Mouse (Mus musculus): ENCODE data around the gene 2610021A01Rik.
A peak's percentile ranks its signal among the peaks of the same experiment; 100 is the strongest.
"Not testable (repeated sequence)": the region's sequence is repeated elsewhere in the genome, so short reads cannot be mapped to it uniquely, and the experiment has no call there.

Gene 2610021A01Rik

GRCm38 (mm10) chr7:41599034-41599813, at the start of gene 2610021A01Rik:
2610021A01Rik (plus strand) TSS chr7:41599230.
- peak; percentile 80 for DNase-seq (ENCODE audit: low spot score)

DNA sequence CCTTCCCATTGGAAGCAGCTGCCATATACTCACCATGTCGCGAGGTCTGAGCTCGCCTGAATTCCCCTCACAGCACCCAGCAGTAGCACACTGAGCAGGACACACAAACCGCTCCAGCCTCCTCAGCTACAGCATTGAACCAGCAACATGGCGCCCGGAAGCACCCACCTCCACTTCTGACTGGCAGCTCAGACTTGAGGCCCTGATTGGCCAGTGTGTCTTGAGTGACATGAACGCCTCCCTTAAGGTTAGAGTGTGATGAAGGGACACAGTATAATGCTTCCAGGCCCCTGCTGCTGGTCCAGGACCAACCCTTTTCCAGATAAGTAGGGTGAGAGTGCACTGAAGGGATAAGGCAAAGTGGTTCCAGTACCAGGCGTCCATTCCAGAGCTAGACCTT, 38.3 kb upstream of the 2610021A01Rik start:
- DNase-seq (ENCODE audit: low spot score), result no peak

GRCm38 (mm10) chr7:41573562-41573961, 25.5 kb upstream of the 2610021A01Rik start, which contains the start of gene Gm6871:
Gm6871 (minus strand) TSS chr7:41573662.
- not testable (repeated sequence) for DNase-seq (ENCODE audit: low spot score)

DNA sequence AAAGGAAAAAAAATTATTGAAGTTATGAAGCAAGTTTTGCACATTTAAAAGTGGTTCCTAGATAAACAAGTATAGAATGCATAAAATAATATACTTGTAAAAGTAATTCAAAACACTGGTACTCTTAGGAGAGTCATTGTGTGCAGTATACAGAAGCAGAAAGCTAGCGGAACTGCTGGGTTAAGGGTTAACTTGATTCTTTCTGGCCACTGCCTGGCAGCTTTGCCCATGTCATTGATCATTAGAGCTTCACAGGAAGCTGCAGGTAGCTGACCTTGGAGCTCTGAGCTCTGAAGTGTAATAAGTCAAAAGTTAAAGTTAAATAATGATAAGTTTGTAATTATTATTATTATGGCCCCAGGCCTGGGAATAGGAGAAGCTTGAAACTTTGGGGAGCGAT, 21.1 kb upstream of the 2610021A01Rik start:
- no peak for DNase-seq (ENCODE audit: low spot score)

DNA sequence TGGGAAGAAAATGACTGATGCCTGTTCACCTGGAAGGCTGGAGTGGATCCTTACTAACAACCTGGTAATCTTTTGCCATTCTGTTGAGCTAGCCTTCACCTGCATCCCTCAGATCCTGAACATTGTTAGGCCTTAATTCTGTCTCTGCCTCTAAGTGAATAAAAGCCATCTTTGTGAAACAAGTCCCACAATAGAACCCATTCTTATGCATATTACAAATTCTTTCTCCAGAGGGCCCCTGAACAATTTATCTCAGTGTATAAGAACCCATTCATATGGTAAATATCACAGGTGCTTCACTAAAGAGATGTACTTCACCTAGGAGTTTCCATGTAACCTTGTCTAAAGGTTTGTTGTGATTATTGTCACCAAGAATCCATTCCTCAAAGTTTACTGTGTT, 17.0 kb upstream of the 2610021A01Rik start:
- no peak for DNase-seq (ENCODE audit: low spot score)

- not testable (repeated sequence) for DNase-seq (ENCODE audit: low spot score)
These were observed 11.2 kb upstream of the 2610021A01Rik start for GRCm38 (mm10) chr7:41587831-41588230.

GRCm38 (mm10) chr7:41598615-41599014, 415 bp upstream of the 2610021A01Rik start:
- DNase-seq (ENCODE audit: low spot score), result no peak

DNA sequence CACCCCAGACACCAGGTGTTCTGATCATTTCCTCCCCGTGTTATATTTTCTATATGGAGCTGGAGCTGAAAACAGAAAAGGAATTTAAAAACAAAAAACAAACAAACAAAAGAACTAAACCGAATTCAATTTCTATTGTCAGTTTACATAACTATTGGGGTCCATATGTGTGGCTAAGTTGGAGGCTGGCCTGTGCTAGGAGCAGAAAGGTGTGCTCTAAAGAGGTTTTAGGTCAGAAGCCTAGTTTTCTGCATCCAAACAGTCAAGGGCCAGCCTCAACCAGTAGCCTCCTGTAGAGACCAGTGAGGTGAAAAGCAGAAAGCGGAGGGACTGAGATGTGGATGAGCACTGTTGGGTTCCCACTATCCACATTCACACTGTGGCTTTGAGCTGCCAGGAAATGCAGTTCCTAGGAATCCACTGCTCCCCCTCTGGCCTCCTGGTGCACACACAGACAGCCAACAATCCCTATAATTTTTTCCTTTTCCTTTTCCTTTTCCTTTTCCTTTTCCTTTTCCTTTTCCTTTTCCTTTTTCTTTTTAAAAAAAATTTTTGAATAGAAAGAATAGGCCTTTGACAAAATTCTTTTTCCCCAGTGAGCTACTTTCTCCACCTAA, 1.0 kb downstream of the 2610021A01Rik start:
- DNase-seq (ENCODE audit: low spot score), result no peak

DNA sequence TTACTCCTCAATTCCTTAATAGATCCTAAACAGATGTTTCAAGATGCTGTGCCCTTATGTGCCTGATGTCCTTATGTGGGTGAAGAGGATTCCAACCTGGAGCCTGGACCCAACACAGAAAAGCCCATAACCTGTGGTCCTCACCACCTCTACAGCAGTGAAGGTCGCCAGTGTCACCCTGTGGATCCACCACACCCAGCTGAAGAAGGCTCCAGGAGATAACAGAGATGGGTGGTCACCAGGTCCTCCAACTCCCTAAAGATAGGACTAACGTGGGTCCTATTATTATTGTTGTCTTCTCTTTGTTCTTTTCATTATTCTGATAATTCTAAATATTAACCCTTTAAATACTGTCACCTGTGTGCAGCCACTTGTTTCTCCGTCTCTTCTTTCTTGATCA, 12.6 kb downstream of the 2610021A01Rik start:
- DNase-seq (ENCODE audit: low spot score), result no peak

GRCm38 (mm10) chr7:41616241-41616640, 17.2 kb downstream of the 2610021A01Rik start:
- DNase-seq (ENCODE audit: low spot score), result not testable (repeated sequence)

GRCm38 (mm10) chr7:41632409-41633220, 33.6 kb downstream of the 2610021A01Rik start, which contains the start of gene Zfp788:
Zfp788 (plus strand) TSS chr7:41633203.
- peak; percentile 80 for DNase-seq (ENCODE audit: low spot score)

DNA sequence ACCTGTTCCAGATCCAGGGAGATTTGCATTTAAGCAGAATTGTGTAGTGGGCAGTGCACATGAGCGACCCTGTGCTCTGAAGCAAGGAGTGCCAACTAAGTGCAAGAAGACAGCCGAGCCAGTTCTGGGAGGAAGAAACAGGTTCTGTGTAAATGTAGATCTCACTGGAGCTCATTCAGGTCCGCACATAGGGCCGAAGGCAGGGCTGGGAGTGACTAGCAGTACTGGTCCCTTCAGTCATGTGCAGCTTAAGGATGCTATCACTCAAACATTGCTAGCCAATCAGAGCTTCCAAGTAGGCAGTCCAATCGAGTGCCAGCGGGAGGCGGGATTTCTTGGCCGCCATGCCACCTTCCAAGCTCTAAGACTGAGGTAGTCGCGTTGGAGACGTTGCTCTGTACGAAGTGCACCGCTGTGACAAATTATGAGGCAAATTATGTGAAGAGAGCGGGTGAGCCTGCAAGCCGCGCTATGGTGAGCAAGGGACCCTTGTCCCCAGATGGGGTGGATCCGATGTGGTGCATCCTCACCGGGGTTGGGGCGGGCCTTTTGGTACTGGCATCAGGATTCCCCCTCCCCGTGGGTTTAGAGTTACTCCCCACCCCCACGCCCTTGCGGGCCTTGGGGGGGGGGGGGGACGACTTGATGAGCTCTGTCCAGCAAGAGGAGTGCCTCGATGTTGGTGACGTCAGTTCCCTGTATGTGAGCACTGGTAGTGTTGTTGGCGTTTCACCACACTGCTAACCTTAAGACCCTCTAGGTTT, 34.4 kb downstream of the 2610021A01Rik start:
- peak; percentile 78 for DNase-seq (ENCODE audit: low spot score)

DNA sequence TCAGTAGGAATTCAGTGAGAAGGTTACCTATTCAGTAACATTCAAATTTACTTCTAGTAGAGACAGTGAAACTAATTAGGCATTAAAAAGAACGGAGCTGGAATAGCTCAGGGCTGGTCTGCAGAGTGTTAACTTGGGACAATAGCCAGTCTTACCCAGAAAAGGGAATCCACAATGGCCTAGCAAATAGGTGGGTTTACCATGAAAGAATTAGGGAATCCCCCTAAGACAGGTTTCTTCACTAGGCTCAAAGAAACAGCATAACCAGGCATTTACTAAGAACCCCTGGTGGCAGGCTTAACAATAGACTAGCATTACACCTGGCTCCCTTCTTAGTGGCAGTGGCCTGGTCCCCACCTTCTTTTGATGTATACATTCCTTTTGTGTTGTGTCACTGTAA, 75.3 kb downstream of the 2610021A01Rik start:
- DNase-seq (ENCODE audit: low spot score), result not testable (repeated sequence)

All from ovary, postnatal 14 days (tissue).